Mouse (Mus musculus): ENCODE measurements around the gene Tmem92.

Tmem92 gene

DNA sequence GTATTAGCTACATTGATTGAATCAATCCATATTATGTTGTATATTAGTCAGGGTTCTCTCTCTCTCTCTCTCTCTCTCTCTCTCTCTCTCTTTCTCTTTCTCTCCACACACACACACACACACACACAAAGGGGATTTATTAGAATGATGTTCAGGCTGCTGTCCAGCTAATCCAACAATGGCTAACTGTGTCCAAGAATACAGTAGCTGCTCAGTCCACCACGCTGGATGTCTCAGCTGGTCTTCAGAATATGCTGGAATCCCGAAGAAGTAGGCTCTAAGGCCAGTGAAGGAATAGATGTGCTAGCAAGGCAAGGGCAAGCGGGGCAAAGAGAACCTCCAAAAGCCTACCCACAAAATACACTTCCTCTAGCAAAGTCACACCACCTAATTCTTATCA, 55.2 kb downstream of the Tmem92 start:
- DNase-seq: no peak

Data from thymus, postnatal 25 days (tissue).